Mouse (Mus musculus) ZHBTc4 (cell line): Measurements from ENCODE around the gene Polr2e.

Source experiments
- DNase-seq: peaks from one replicate; pipeline ENCODE4 v3.0.0-alpha.2; 2011; ENCODE audit warnings: low read depth, low spot score

The Polr2e gene

GRCm38 (mm10) chr10:80039559-80039979 lies at the start of gene Polr2e:
TSS of gene Polr2e (minus strand) at chr10:80039795.
- peak; percentile 99 for DNase-seq

DNA sequence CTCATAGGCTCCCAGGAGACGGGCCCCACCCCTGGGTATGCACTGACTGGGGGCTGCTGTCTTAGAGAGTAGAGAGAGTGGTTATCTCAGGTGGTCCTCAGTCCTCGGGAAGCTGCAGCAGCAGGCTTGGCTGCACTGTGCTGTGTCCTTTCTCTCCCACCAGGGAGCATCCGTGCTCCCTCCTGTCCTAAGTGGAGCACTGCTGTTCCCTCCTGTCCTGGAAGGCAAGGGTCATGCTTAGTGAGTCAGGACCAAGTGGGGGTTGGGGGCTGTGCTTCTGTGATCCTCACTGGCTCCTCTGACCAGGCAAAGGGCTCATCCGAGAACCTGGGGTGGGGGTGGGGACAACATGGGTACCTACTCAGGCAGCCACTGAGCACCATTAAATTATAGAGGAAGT lies 49.6 kb upstream of the Polr2e start:
- DNase-seq, result peak; percentile 38

DNA sequence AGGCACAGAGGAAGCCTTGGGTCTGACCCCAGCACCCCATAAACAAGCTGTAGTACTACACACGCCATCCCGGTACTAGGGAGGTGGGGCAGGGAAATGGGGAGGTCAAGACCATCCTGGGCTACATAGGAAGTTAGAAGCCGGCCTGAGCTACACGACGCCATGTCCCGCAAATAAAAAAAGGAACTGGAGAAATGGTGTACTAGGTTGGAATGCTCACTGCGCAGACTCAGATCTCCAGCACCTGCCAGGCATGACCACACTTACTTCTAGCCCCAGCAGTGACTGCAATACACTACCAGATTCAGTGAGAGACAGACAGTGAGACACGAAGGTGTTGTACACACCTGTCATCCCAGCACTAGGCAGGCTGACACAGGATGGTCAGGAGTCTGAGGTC lies 47.9 kb upstream of the Polr2e start:
- DNase-seq, result no peak

GRCm38 (mm10) chr10:80086847-80087246 lies 47.3 kb upstream of the Polr2e start:
- no peak for DNase-seq

DNA sequence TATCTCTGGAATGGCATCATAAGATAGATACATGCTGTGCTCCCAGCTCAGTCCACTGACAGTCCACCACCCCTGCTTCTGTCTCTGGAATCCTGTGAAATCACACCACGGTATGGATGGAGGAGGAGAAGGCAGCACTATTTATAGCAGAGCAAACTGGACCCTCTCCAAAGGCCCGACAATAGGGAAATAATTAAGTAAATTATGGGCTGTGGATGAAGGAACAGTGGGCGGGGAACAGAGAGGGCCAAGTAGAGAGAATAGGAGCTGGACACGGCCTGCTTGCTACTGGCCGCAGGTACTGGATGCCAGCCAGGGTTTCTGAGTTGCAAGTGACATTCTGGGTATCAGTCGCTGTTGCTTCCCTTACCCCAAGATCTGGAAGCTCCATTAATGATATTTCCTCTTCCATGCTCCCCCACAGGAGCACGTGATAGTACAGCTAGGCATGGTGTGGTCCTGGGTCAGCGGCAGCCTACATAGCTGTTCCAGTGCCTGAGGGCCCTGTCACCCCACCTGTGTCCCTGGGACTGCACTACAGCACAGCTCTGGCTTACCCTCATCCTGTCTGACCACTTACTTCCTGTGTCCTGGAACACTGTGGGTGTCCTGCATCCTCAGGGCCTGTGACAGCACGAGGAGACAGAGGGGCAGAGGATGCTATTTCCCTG lies 45.4 kb upstream of the Polr2e start:
- no peak for DNase-seq

GRCm38 (mm10) chr10:80081075-80081474 lies 41.5 kb upstream of the Polr2e start:
- no peak for DNase-seq

GRCm38 (mm10) chr10:80080396-80081070 lies 40.9 kb upstream of the Polr2e start:
- no peak for DNase-seq

- no peak for DNase-seq
Observed at GRCm38 (mm10) chr10:80078366-80078765, 38.8 kb upstream of the Polr2e start.

DNA sequence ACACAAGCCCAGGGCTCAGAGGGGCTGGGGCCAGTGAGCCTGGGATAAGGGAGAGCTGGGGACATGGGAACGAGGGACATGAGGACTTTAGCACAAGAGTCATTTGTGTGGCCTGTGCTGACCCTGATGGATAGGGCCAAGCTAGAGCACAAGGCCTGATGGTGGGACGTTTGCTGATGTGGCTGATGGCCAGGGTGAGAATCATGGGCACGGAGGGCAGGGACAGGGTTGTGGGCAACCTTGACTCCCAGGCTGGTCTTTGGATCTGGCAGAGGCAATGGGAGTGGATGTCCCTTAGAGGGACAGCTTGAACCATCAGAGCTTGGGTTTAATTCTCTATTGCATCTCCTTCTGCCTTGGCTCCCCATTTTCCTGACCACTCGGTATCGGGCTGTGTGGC lies 37.7 kb upstream of the Polr2e start:
- DNase-seq, result no peak

- no peak for DNase-seq
Observed at GRCm38 (mm10) chr10:80076386-80076785, 36.8 kb upstream of the Polr2e start.

DNA sequence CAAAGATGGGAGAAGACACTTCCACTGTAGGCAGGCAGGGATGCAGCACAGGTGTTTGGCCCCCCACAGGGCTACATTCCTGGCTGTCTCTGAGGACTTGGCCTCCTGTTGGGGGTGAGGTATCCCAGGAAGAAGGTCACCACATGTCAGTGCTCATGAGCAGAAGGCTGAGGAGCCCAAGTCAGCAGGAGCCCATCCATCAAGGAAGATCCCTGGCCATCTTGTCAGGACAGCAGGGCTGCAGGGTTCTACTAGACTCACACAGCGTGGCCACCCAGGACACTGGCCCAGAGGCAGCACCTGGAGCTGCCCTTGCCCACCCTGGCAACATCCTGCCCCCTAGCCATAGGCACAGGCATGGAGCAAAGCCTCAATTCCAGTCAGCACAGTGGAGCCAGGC lies 36.3 kb upstream of the Polr2e start:
- no peak for DNase-seq

DNA sequence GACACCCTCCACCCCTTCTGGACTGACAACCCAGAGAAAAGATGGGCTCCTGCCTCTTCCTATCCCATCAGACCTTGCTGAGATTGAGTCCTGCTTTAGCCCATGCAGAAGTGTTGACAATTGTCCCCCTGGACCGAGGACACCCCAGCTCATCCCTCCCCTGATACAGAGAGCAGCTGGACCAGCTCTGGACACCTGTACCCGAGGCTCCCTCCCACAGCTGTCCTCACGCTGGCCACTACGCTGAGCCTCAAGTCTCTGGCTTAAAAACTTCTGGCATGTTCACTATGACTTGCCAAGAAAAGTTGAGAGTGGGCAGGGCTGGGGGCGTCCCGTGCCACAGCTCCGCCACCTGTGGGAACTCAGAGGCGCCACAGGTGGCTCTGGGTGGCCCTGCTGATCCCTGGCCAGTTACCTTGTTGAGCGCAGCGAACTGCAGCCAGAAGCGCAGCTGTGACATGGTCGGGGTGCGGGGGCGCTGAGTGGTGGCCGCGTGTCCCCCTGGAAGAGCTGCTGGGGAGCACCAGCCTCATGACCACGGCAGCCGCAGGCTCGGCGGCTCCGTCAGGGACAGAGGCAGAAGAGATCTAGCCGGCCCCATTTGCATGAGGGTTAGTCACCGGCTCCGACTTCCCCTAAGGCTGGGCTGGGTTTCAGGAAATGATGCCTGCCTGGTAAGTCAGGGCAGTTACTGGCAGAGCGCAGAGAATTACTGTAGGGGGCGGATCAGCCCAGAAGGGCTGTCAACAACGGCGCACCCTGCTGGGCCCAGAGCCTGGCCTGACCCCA lies 35.4 kb upstream of the Polr2e start:
- peak; percentile 88 for DNase-seq

GRCm38 (mm10) chr10:80072623-80073489 lies 33.3 kb upstream of the Polr2e start:
- no peak for DNase-seq

- no peak for DNase-seq
Observed at GRCm38 (mm10) chr10:80071516-80071900, 31.9 kb upstream of the Polr2e start.

DNA sequence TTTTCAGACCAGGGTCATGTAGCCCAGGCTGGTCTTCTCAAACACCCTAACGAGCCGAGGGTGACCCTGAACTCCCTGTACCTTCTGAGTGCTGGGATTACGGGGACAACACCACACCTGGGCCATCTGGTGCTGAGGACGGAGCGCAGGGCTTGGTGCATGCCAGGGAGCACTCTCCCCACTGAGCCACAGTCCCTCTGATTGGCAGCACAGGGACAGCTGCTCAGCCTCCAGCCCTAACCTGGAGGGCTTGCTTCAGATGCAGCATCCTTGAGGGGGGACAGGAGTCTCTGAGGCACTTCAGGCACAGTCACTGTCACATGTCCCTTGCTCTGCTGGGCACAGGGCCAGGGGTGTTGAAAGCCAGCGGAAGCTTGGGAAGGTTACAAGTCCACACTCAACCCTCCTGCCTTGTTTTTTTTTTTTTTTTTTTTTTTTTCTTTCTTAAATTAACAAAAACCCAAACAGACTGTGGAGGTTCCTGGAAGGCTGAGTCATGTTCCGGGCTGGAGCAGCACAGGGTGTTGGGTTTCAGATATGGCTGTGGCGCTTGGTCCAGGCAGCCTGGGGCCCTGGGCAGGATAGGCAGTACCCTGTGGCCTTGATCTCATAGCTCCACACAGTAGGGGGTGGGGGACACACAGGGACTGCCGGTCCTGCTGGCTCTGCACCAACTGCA lies 31.4 kb upstream of the Polr2e start:
- DNase-seq, result no peak

DNA sequence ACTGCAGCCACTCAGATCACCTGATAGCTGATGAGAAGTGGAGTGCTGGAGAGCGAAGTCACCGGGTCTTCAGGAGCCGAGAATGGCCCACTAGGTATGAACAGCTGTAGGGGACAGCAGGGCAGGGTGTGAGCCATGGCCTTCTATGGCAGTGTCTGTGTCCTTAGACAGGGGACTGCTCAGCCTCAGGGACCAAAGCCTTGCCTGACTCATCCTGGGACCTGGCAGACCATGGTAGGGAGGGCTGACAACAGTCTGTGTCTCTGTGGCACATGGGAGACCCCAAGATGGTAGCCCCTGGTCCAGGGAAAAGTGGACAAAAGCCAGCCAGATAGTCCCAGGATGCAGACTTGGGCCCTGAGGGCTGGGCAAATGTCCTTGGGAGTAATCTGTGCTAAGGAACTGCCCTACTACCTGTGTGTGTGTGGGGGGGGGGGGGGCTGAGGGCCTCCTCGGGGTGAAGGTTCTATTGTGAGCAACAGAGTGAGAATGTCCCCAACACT lies 30.4 kb upstream of the Polr2e start:
- DNase-seq, result no peak

GRCm38 (mm10) chr10:80069251-80069650 lies 29.7 kb upstream of the Polr2e start:
- no peak for DNase-seq

- peak; percentile 62 for DNase-seq
Observed at GRCm38 (mm10) chr10:80063877-80064650, 24.5 kb upstream of the Polr2e start.

GRCm38 (mm10) chr10:80063104-80063503 lies 23.5 kb upstream of the Polr2e start:
- no peak for DNase-seq

- DNase-seq, result no peak
Observed at GRCm38 (mm10) chr10:80057683-80058326, 18.2 kb upstream of the Polr2e start.
